ENCODE assay signal across 35 mouse cellular contexts in genomic region chr3:108180514-108180913, GRCm38 (mm10). TPM values are rescaled to one million over a fixed set of nuclear protein-coding genes. Genes with fewer than 3 reads are reported as not detected.
"Had no signal": no experiment of that assay in that cellular context is flagged by ENCODE, and none has a peak within 500 bp of the region (broad histone marks: within the 10 kb centered on the region; RNA-seq: fewer than 3 reads in every experiment).

No protein-coding gene starts in this region.

- H3K36me3 ChIP-seq: heart, embryonic 10.5 days; heart, embryonic 12.5 days; heart, embryonic 13.5 days; heart, embryonic 15.5 days; hindbrain, embryonic 10.5 days; hindbrain, embryonic 12.5 days; hindbrain, embryonic 13.5 days; hindbrain, embryonic 15.5 days; intestine, embryonic 15.5 days; kidney, embryonic 15.5 days had no signal

- DNase-seq: heart, postnatal 10 days; heart, postnatal 14 days; heart, postnatal 36 days; heart, postnatal 4 days; kidney, adult 11 months; kidney, adult 18-20 months; kidney, adult 2 months; kidney, adult 8-10 months; kidney, adult 9 months; kidney, postnatal 10 days; kidney, postnatal 14 days; kidney, postnatal 25 days; kidney, postnatal 36 days; kidney, postnatal 4 days; layer of hippocampus, adult 9-11 months; layer of hippocampus, postnatal 36 days had no signal

- ATAC-seq: hindbrain, embryonic 16.5 days; hindbrain, postnatal 0 days; inflammation-experienced regulatory T-cells, adult 6 months; intestine, embryonic 15.5 days; intestine, postnatal 0 days had no signal

- H3K4me2 ChIP-seq: heart, embryonic 11.5 days; heart, embryonic 12.5 days; heart, embryonic 13.5 days; heart, embryonic 15.5 days; hindbrain, embryonic 12.5 days; hindbrain, embryonic 13.5 days; hindbrain, embryonic 14.5 days; hindbrain, embryonic 15.5 days; intestine, embryonic 15.5 days; kidney, embryonic 15.5 days had no signal

- H3K9me3 ChIP-seq: heart, embryonic 10.5 days; heart, embryonic 12.5 days; heart, embryonic 13.5 days; heart, embryonic 15.5 days; hindbrain, embryonic 10.5 days; hindbrain, embryonic 12.5 days; hindbrain, embryonic 13.5 days; hindbrain, embryonic 15.5 days; intestine, embryonic 15.5 days; kidney, embryonic 15.5 days had no signal

- H3K27ac ChIP-seq: heart, embryonic 10.5 days; heart, embryonic 13.5 days; heart, embryonic 15.5 days; hindbrain, embryonic 10.5 days; hindbrain, embryonic 12.5 days; hindbrain, embryonic 13.5 days; hindbrain, embryonic 14.5 days; hindbrain, embryonic 15.5 days; hindbrain, postnatal 0 days; intestine, embryonic 15.5 days; kidney, embryonic 15.5 days; kidney, postnatal 0 days; layer of hippocampus, adult 2 months; left cerebral cortex, adult 2 months had no signal

- H3K4me3 ChIP-seq: heart, embryonic 10.5 days; heart, embryonic 12.5 days; heart, embryonic 13.5 days; heart, embryonic 15.5 days; hindbrain, embryonic 10.5 days; hindbrain, embryonic 12.5 days; hindbrain, embryonic 13.5 days; hindbrain, embryonic 15.5 days; intestine, embryonic 15.5 days; kidney, embryonic 15.5 days; layer of hippocampus, adult 2 months; left cerebral cortex, adult 2 months had no signal

- H3K9ac ChIP-seq: heart, embryonic 12.5 days; heart, embryonic 13.5 days; heart, embryonic 15.5 days; hindbrain, embryonic 12.5 days; hindbrain, embryonic 13.5 days; hindbrain, embryonic 14.5 days; hindbrain, embryonic 15.5 days; intestine, embryonic 15.5 days; kidney, embryonic 15.5 days had no signal

- H3K27me3 ChIP-seq: hindbrain, embryonic 15.5 days; intestine, embryonic 15.5 days had no signal

RNA-seq across cellular contexts. Expression of gene Gpr61, which starts 25.8 kb away (rescaled TPM):
- polyA plus RNA-seq: heart, embryonic 13.5 days; inflammation-experienced regulatory T-cells, adult 6 months; kidney, adult 2 months; kidney, postnatal 0 days had no signal
